Mouse (Mus musculus): Measurements from ENCODE around the gene Fkbp2. TPM values are rescaled to one million over a fixed set of nuclear protein-coding genes. Genes with fewer than 3 reads are reported as not detected.

The Fkbp2 gene
- polyA plus RNA-seq, 1 experiment, result 96.8 TPM

GRCm38 (mm10) chr19:6979486-6980380 is 568 bp downstream of the Fkbp2 start:
- H3ac ChIP-seq (ENCODE audit: control insufficient read depth, insufficient read length), result peak overlapping the region; percentile 50
- peak; percentile 62 for TF ChIP-seq POLR2A (IDR thresholded peaks at IDR 0.05; ENCODE audit: insufficient read length, low read depth)
- peak; percentile 22 to 69 (median 46) for TF ChIP-seq MYOG (IDR thresholded peaks at IDR 0.05; ENCODE audit: control insufficient read depth in 1 of 3, insufficient read depth in 1 of 3, insufficient read length in 2 of 3, low read depth in 2 of 3)
- TF ChIP-seq CEBPB (IDR thresholded peaks at IDR 0.05; ENCODE audit: insufficient read depth, poor library complexity, severe bottlenecking), result no peak
- peak; percentile 85 for TF ChIP-seq POLR2AphosphoS2 (IDR thresholded peaks at IDR 0.05; ENCODE audit: insufficient read length, low read depth)
- TF ChIP-seq MAX (IDR thresholded peaks at IDR 0.05; ENCODE audit: low read depth), result no peak
- no peak for TF ChIP-seq SRF (IDR thresholded peaks at IDR 0.05; ENCODE audit: control insufficient read depth, insufficient read length, low read depth)
- TF ChIP-seq TCF12 (IDR thresholded peaks at IDR 0.05; ENCODE audit: insufficient read depth, poor library complexity, severe bottlenecking), result no peak
- peak; percentile 10 for TF ChIP-seq TCF3 (IDR thresholded peaks at IDR 0.05; ENCODE audit: insufficient read length, low read depth)
- TF ChIP-seq E2F4 (IDR thresholded peaks at IDR 0.05; ENCODE audit: insufficient read depth), result no peak
- no peak for TF ChIP-seq REST (IDR thresholded peaks at IDR 0.05; ENCODE audit: insufficient read depth, insufficient read length)
- no peak for TF ChIP-seq USF1 (IDR thresholded peaks at IDR 0.05; ENCODE audit: low read depth)
- peak in 2 of 3 experiments; percentile 58 to 72 for TF ChIP-seq MYOD1 (IDR thresholded peaks at IDR 0.05; ENCODE audit: control insufficient read depth in 1 of 3, insufficient read length in 2 of 3, low read depth in 2 of 3)
- no peaks in the 10 kb centered on the region for H3K27me3 ChIP-seq (ENCODE audit: control insufficient read depth, insufficient read depth, insufficient read length)
- peaks cover 14% of the 10 kb centered on the region for H3K36me3 ChIP-seq (ENCODE audit: control insufficient read depth, insufficient read depth)
- H3K79me2 ChIP-seq (ENCODE audit: control insufficient read depth, insufficient read depth), result peaks cover 46% of the 10 kb centered on the region
- peak overlapping the region; percentile 83 for H3K4me3 ChIP-seq
- H3K4me2 ChIP-seq (ENCODE audit: low read depth), result peak overlapping the region; percentile 100

- Histone ChIP-seq H3K4me2 (ENCODE audit: low read depth) (peak overlapping the region; percentile 100), H3K4me3 (peak overlapping the region; percentile 83), H3K36me3 (ENCODE audit: control insufficient read depth, insufficient read depth) (peaks cover 11% of the 10 kb centered on the region), H3K27me3 (ENCODE audit: control insufficient read depth, insufficient read depth, insufficient read length) (no peaks in the 10 kb centered on the region), H3K79me2 (ENCODE audit: control insufficient read depth, insufficient read depth) (peaks cover 46% of the 10 kb centered on the region), H3ac (ENCODE audit: control insufficient read depth, insufficient read length) (peak overlapping the region; percentile 50)
- TF ChIP-seq MYOD1 (IDR thresholded peaks at IDR 0.05; ENCODE audit: control insufficient read depth in 1 of 3, insufficient read length in 2 of 3, low read depth in 2 of 3) (no peak), POLR2AphosphoS2 (IDR thresholded peaks at IDR 0.05; ENCODE audit: insufficient read length, low read depth) (peak; percentile 89)
Measured at GRCm38 (mm10) chr19:6979001-6979479, 1.3 kb downstream of the Fkbp2 start.

DNA sequence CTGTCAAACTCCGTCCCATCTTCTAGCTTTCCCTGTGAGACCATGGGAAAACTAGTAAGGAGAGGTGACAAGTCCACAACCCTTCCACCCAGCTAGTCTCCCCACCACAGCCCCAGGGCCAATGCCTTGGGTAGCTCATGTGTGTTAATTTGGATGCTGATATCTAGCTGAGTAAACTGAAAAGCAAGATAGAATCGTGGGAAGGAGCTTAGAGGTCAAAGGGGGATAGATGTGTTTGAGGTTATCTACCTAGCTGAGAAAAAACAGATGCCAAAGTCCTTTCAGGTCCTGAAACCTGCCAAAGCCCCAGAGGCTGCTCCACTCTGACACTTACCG is 1.7 kb downstream of the Fkbp2 start:
- peak overlapping the region; percentile 100 for H3K4me2 ChIP-seq (ENCODE audit: low read depth)

GRCm38 (mm10) chr19:6977759-6978638 is 2.3 kb downstream of the Fkbp2 start:
- Histone ChIP-seq H3K36me3 (ENCODE audit: control insufficient read depth, insufficient read depth) (peaks cover 6% of the 10 kb centered on the region), H3K4me3 (peak overlapping the region; percentile 83), H3ac (ENCODE audit: control insufficient read depth, insufficient read length) (peak overlapping the region; percentile 88), H3K4me2 (ENCODE audit: low read depth) (peak overlapping the region; percentile 100), H3K79me2 (ENCODE audit: control insufficient read depth, insufficient read depth) (peaks cover 46% of the 10 kb centered on the region), H3K27me3 (ENCODE audit: control insufficient read depth, insufficient read depth, insufficient read length) (no peaks in the 10 kb centered on the region)
- TF ChIP-seq POLR2AphosphoS2 (IDR thresholded peaks at IDR 0.05; ENCODE audit: insufficient read length, low read depth), result peak; percentile 50
- TF ChIP-seq E2F4 (IDR thresholded peaks at IDR 0.05; ENCODE audit: insufficient read depth), result no peak

More for the DNA sequence above, 1.7 kb downstream of the Fkbp2 start:
- TF ChIP-seq REST (IDR thresholded peaks at IDR 0.05; ENCODE audit: insufficient read depth, insufficient read length) (no peak), POLR2A (IDR thresholded peaks at IDR 0.05; ENCODE audit: insufficient read length, low read depth) (no peak), E2F4 (IDR thresholded peaks at IDR 0.05; ENCODE audit: insufficient read depth) (no peak), TCF3 (IDR thresholded peaks at IDR 0.05; ENCODE audit: insufficient read length, low read depth) (no peak), SRF (IDR thresholded peaks at IDR 0.05; ENCODE audit: control insufficient read depth, insufficient read length, low read depth) (no peak), TCF12 (IDR thresholded peaks at IDR 0.05; ENCODE audit: insufficient read depth, poor library complexity, severe bottlenecking) (no peak), MAX (IDR thresholded peaks at IDR 0.05; ENCODE audit: low read depth) (no peak), POLR2AphosphoS2 (IDR thresholded peaks at IDR 0.05; ENCODE audit: insufficient read length, low read depth) (no peak), MYOG (IDR thresholded peaks at IDR 0.05; ENCODE audit: control insufficient read depth in 1 of 3, insufficient read depth in 1 of 3, insufficient read length in 2 of 3, low read depth in 2 of 3) (no peak), USF1 (IDR thresholded peaks at IDR 0.05; ENCODE audit: low read depth) (no peak), CEBPB (IDR thresholded peaks at IDR 0.05; ENCODE audit: insufficient read depth, poor library complexity, severe bottlenecking) (no peak), MYOD1 (IDR thresholded peaks at IDR 0.05; ENCODE audit: control insufficient read depth in 1 of 3, insufficient read length in 2 of 3, low read depth in 2 of 3) (no peak)
- Histone ChIP-seq H3K79me2 (ENCODE audit: control insufficient read depth, insufficient read depth) (peaks cover 46% of the 10 kb centered on the region), H3K36me3 (ENCODE audit: control insufficient read depth, insufficient read depth) (peaks cover 7% of the 10 kb centered on the region), H3K4me3 (peak overlapping the region; percentile 83), H3K27me3 (ENCODE audit: control insufficient read depth, insufficient read depth, insufficient read length) (no peaks in the 10 kb centered on the region), H3ac (ENCODE audit: control insufficient read depth, insufficient read length) (no peak overlapping the region)

Measured in myocyte (in vitro differentiated cells).